Mouse (Mus musculus) CH12.LX (cell line): ENCODE measurements at regions not wholly inside any gene's neighbourhood (a gene's known extent, or its start where the extent isn't known, plus 50 kb on each side); places are given as distances from the start of the nearest gene placed in this dataset.

Source experiments
- DNase-seq: peaks from one replicate; pipeline ENCODE4 v3.0.0-alpha.2; 2013; ENCODE audit errors: extremely low read depth
- H3K27ac ChIP-seq: 2 replicates; pipeline ENCODE4 v1.5.1; 2012; ENCODE audit warnings: low read depth, mild to moderate bottlenecking, control low read depth, moderate library complexity; ENCODE audit not compliant: insufficient read depth
- H3K27me3 ChIP-seq: replicated peaks from 2 replicates; pipeline ENCODE3; 2012; ENCODE audit warnings: inconsistent platforms
- H3K36me3 ChIP-seq, 2 experiments: replicated peaks in 1 of 2; 2 replicates each; pipeline versions ENCODE3 to v1.6.1; 2012; ENCODE audit warnings: inconsistent platforms in 1 of 2, low read length in 1 of 2, mild to moderate bottlenecking in 1 of 2, mixed read lengths in 1 of 2, moderate library complexity in 1 of 2; ENCODE audit not compliant: control insufficient read depth in 1 of 2, insufficient read depth in 1 of 2
- H3K4me1 ChIP-seq, 2 experiments: 2 replicates each; pipeline ENCODE4 v1.6.1; 2012; ENCODE audit warnings: inconsistent platforms in 1 of 2, moderate library complexity in 1 of 2; ENCODE audit not compliant: insufficient read depth in 2 of 2, control insufficient read depth in 1 of 2
- H3K4me2 ChIP-seq: 2 replicates; pipeline ENCODE4 v1.6.1; 2012; ENCODE audit warnings: low read depth, mild to moderate bottlenecking, control low read depth; ENCODE audit not compliant: poor library complexity, insufficient read depth, severe bottlenecking
- H3K4me3 ChIP-seq, 3 experiments: fragments of 150-350 bp in 1 of 3; sonication (generic) in 1 of 3; replicated peaks in 1 of 3; 2 replicates each; pipeline versions ENCODE3 to v1.5.1; 2011 to 2012; ENCODE audit warnings: low read depth in 2 of 3, low read length in 2 of 3, mild to moderate bottlenecking in 2 of 3, moderate library complexity in 2 of 3, control low read depth in 1 of 3, improper control_type of control experiment in 1 of 3, inconsistent platforms in 1 of 3, mixed read lengths in 1 of 3; ENCODE audit not compliant: poor library complexity in 1 of 3
- H3K79me2 ChIP-seq: replicated peaks from 2 replicates; pipeline ENCODE4 v1.6.1; 2012; ENCODE audit warnings: mild to moderate bottlenecking, moderate library complexity; ENCODE audit not compliant: control insufficient read depth, poor library complexity, insufficient read depth, severe bottlenecking; ENCODE audit errors: extremely low read depth
- H3K9ac ChIP-seq: 2 replicates; pipeline ENCODE4 v1.6.1; 2012; ENCODE audit warnings: low read depth, mild to moderate bottlenecking, control low read depth, moderate library complexity; ENCODE audit not compliant: insufficient read depth
- H3K9me3 ChIP-seq: replicated peaks from 2 replicates; pipeline ENCODE3; 2012; ENCODE audit warnings: low read length, inconsistent platforms, mixed read lengths
- MAFK ChIP-seq: IDR thresholded peaks from 2 replicates; pipeline ENCODE4 v1.6.1; 2011; ENCODE audit warnings: low read length, improper control_type of control experiment; ENCODE audit not compliant: insufficient replicate concordance
- MYC ChIP-seq: IDR thresholded peaks from 2 replicates; pipeline ENCODE4 v1.6.1; 2011; ENCODE audit warnings: low read depth, mild to moderate bottlenecking, improper control_type of control experiment, low read length
- SMC3 ChIP-seq: IDR thresholded peaks from 2 replicates; pipeline ENCODE4 v1.6.1; 2011; ENCODE audit warnings: low read depth, low read length, improper control_type of control experiment
- dilution Hi-C: fragments of 300-500 bp; cut with MboI; formaldehyde crosslinking; loops from 2 replicates; pipeline ENCODE4 v1.14.3; 2020; ENCODE audit warnings: low sequenced_read_pairs; ENCODE audit not compliant: extremely low pct_unique_long_range_greater_than_20kb, extremely low pct_ligation_motif_present
- in situ Hi-C: fragments of 300-500 bp; cut with MboI; formaldehyde crosslinking; loops from 3 replicates; pipeline ENCODE4 v1.14.3; 2019; ENCODE audit warnings: low sequenced_read_pairs, low pct_ligation_motif_present, low pct_unique_long_range_greater_than_20kb, mixed read lengths

- dilution Hi-C loops = no loop called here
- H3K9ac ChIP-seq = no peak overlapping the region
- no peak for DNase-seq
- H3K9me3 ChIP-seq = no peaks in the 10 kb centered on the region
- no peak overlapping the region for H3K27ac ChIP-seq
- no peak overlapping the region for H3K4me3 ChIP-seq
- no peaks in the 10 kb centered on the region for H3K36me3 ChIP-seq
- TF ChIP-seq MYC (no peak), MAFK (no peak), SMC3 (no peak)
- TF ChIP-seq, all 38 proteins: peak for 0
- in situ Hi-C loops = no loop called here
- no peak overlapping the region for H3K4me2 ChIP-seq
- peaks cover 0 to 4% of the 10 kb centered on the region in 2 experiments; a peak in 1 of 4 replicates for H3K4me1 ChIP-seq
- no peaks in the 10 kb centered on the region for H3K79me2 ChIP-seq
- H3K27me3 ChIP-seq = no peaks in the 10 kb centered on the region
These were observed 50.5 kb upstream of the Nek6 start for GRCm38 (mm10) chr2:38460825-38461540.
